ENCODE assay signal across 12 mouse cellular contexts in the genomic region with DNA sequence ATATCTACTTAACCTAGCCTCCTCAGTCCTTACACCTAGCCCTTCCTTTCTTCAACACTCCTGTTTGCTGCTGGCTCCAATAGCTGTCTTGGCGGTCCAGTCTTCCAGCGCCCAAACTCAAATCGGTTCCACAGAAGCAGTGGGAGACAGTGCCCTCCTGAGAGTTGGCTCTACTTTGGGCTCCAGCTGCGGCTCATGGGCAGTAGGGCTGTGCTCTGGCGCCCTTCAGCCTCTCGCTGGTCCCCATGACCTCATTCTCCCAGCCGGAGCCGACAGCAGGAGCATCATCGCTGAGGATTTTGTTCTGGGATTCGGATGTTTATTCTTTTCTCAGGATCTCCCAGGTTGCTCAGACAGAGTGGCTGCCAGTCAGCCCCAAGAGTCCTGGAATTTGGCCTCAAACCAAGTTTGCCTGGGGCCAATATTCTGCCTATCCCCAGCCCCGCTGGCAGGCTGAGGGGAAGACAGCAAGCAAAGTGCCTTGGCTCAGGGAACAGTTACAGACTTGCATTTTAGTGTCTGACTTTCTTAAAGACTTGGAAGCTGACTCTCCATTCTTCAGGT.
DNase-seq lines count a peak whose midpoint lies in the region; ATAC-seq and TF ChIP-seq lines count a peak whose summit lies in the region.
"Had no signal": no experiment of that assay in that cellular context is flagged by ENCODE, and none has a peak within 500 bp of the region (broad histone marks: within the 10 kb centered on the region; RNA-seq: fewer than 3 reads in every experiment).

No protein-coding gene starts in this region.

- DNase-seq in heart, embryonic 10.5 days (ENCODE audit: low spot score): no peak
- peak; percentile 28 for DNase-seq in cerebellum, adult 11 months
- DNase-seq in midbrain, postnatal 0 days (ENCODE audit: low spot score): peak; percentile 70
- no peak for DNase-seq in B cell, adult 2 months
- DNase-seq: lung, postnatal 36 days had no signal

- no peak overlapping the region for H3K4me3 ChIP-seq in heart, embryonic 15.5 days
- no peak overlapping the region for H3K4me3 ChIP-seq in heart, embryonic 10.5 days
- no peak overlapping the region for H3K4me3 ChIP-seq in neural tube, embryonic 13.5 days
- H3K4me3 ChIP-seq in neural tube, embryonic 15.5 days (replicated peaks): no peak overlapping the region
- H3K4me3 ChIP-seq in midbrain, postnatal 0 days (ENCODE audit: low read depth, low read length): no peak overlapping the region
- H3K4me3 ChIP-seq: kidney, embryonic 15.5 days; neural tube, embryonic 12.5 days had no signal

- no peak overlapping the region for H3K9ac ChIP-seq in heart, embryonic 15.5 days
- H3K9ac ChIP-seq in neural tube, embryonic 13.5 days: no peak overlapping the region
- no peak overlapping the region for H3K9ac ChIP-seq in neural tube, embryonic 15.5 days (replicated peaks)
- no peak overlapping the region for H3K9ac ChIP-seq in midbrain, postnatal 0 days (replicated peaks; ENCODE audit: low read length, poor library complexity, severe bottlenecking)
- H3K9ac ChIP-seq: kidney, embryonic 15.5 days; neural tube, embryonic 12.5 days had no signal

- no peaks in the 10 kb centered on the region for H3K36me3 ChIP-seq in heart, embryonic 15.5 days
- no peaks in the 10 kb centered on the region for H3K36me3 ChIP-seq in heart, embryonic 10.5 days
- no peaks in the 10 kb centered on the region for H3K36me3 ChIP-seq in neural tube, embryonic 13.5 days
- no peaks in the 10 kb centered on the region for H3K36me3 ChIP-seq in neural tube, embryonic 15.5 days
- no peaks in the 10 kb centered on the region for H3K36me3 ChIP-seq in midbrain, postnatal 0 days (ENCODE audit: insufficient read depth, low read length)
- H3K36me3 ChIP-seq: kidney, embryonic 15.5 days; neural tube, embryonic 12.5 days had no signal

- H3K4me1 ChIP-seq in heart, embryonic 15.5 days (replicated peaks): peaks cover 6% of the 10 kb centered on the region; the same call in 1 of the 2 replicates
- H3K4me1 ChIP-seq in heart, embryonic 10.5 days: no peaks in the 10 kb centered on the region
- peaks cover 14% of the 10 kb centered on the region for H3K4me1 ChIP-seq in neural tube, embryonic 13.5 days (replicated peaks)
- peaks cover 3% of the 10 kb centered on the region; the same call in 1 of the 2 replicates for H3K4me1 ChIP-seq in neural tube, embryonic 15.5 days
- no peaks in the 10 kb centered on the region for H3K4me1 ChIP-seq in midbrain, postnatal 0 days (ENCODE audit: insufficient read depth, low read length)
- H3K4me1 ChIP-seq: kidney, embryonic 15.5 days; neural tube, embryonic 12.5 days had no signal

- WGBS in heart, embryonic 15.5 days: 38% methylated on average over 11 of the region's 11 CpGs
- WGBS in heart, embryonic 10.5 days: 57% methylated on average over 11 of the region's 11 CpGs
- 64% methylated on average over 11 of the region's 11 CpGs for WGBS in neural tube, embryonic 13.5 days
- 53% methylated on average over 11 of the region's 11 CpGs for WGBS in neural tube, embryonic 15.5 days
- WGBS in midbrain, postnatal 0 days: 47% methylated on average over 11 of the region's 11 CpGs

- H3K9me3 ChIP-seq in heart, embryonic 15.5 days (replicated peaks): no peaks in the 10 kb centered on the region
- no peaks in the 10 kb centered on the region for H3K9me3 ChIP-seq in heart, embryonic 10.5 days
- H3K9me3 ChIP-seq in neural tube, embryonic 13.5 days: no peaks in the 10 kb centered on the region
- no peaks in the 10 kb centered on the region for H3K9me3 ChIP-seq in neural tube, embryonic 15.5 days (replicated peaks)
- no peaks in the 10 kb centered on the region for H3K9me3 ChIP-seq in midbrain, postnatal 0 days (ENCODE audit: low read length)
- H3K9me3 ChIP-seq: kidney, embryonic 15.5 days; neural tube, embryonic 12.5 days had no signal

- H3K4me2 ChIP-seq in heart, embryonic 15.5 days: peak overlapping the region; percentile 16; the same call in 1 of the 2 replicates
- H3K4me2 ChIP-seq in neural tube, embryonic 13.5 days: no peak overlapping the region
- no peak overlapping the region for H3K4me2 ChIP-seq in neural tube, embryonic 15.5 days
- 0 out of 2 replicates have a peak overlapping the region, but pooled peaks have one; percentile 6 for H3K4me2 ChIP-seq in midbrain, postnatal 0 days (ENCODE audit: low read depth, low read length, poor library complexity, severe bottlenecking)
- H3K4me2 ChIP-seq: heart, embryonic 11.5 days; kidney, embryonic 15.5 days; neural tube, embryonic 12.5 days had no signal

- H3K27ac ChIP-seq in heart, embryonic 15.5 days: no peak overlapping the region
- H3K27ac ChIP-seq in heart, embryonic 10.5 days: no peak overlapping the region
- no peak overlapping the region for H3K27ac ChIP-seq in neural tube, embryonic 13.5 days (replicated peaks)
- no peak overlapping the region for H3K27ac ChIP-seq in neural tube, embryonic 15.5 days (replicated peaks)
- H3K27ac ChIP-seq in midbrain, postnatal 0 days (ENCODE audit: low read depth, low read length): no peak overlapping the region
- H3K27ac ChIP-seq: kidney, embryonic 15.5 days; neural tube, embryonic 12.5 days had no signal

- H3K27me3 ChIP-seq in heart, embryonic 15.5 days: 0 out of 2 replicates have a peak, but pooled peaks cover 2% of the 10 kb centered on the region
- H3K27me3 ChIP-seq in heart, embryonic 10.5 days (ENCODE audit: insufficient read depth, poor library complexity, severe bottlenecking): peaks cover 20% of the 10 kb centered on the region; the same call in 1 of the 2 replicates
- peaks cover 47% of the 10 kb centered on the region for H3K27me3 ChIP-seq in neural tube, embryonic 13.5 days
- peaks cover 22% of the 10 kb centered on the region for H3K27me3 ChIP-seq in neural tube, embryonic 15.5 days (replicated peaks)
- peaks cover 23% of the 10 kb centered on the region for H3K27me3 ChIP-seq in midbrain, postnatal 0 days (ENCODE audit: insufficient read depth, low read length)
- H3K27me3 ChIP-seq: neural tube, embryonic 12.5 days had no signal

- no peak for TF ChIP-seq CTCF in midbrain, postnatal 0 days (IDR thresholded peaks at IDR 0.05)

- no peak for ATAC-seq in heart, embryonic 15.5 days (replicated peaks; ENCODE audit: insufficient number of reproducible peaks, insufficient read depth, low FRiP score, low read depth)
- ATAC-seq in neural tube, embryonic 13.5 days (ENCODE audit: low read depth): 0 out of 2 replicates have a peak, but pooled peaks have one; percentile 40
- no peak for ATAC-seq in neural tube, embryonic 15.5 days (ENCODE audit: low FRiP score)
- no peak for ATAC-seq in midbrain, postnatal 0 days (ENCODE audit: low FRiP score)
- ATAC-seq in granulocyte monocyte progenitor cell, adult 5-6 weeks (replicated peaks; ENCODE audit: poor library complexity, severe bottlenecking): no peak

Comparison
In these comparisons a context has a peak if more than half of its experiments do, and no peak if none do; other contexts are left out.
1. H3K4me2 ChIP-seq: peak in heart, embryonic 15.5 days (single experiment) and midbrain, postnatal 0 days (single experiment); none in neural tube, embryonic 13.5 days (single experiment) and neural tube, embryonic 15.5 days (single experiment).
2. DNase-seq: peak in cerebellum, adult 11 months (single experiment) and midbrain, postnatal 0 days (single experiment); none in heart, embryonic 10.5 days (single experiment) and B cell, adult 2 months (0 of 2).